Mouse (Mus musculus) forebrain, embryonic 15.5 days (tissue): ENCODE measurements around the gene Ahdc1. TPM values are rescaled to one million over a fixed set of nuclear protein-coding genes. Genes with fewer than 3 reads are reported as not detected.

Experiments used
- ATAC-seq: fragments of 200-750 bp; cut with Nextera tagmentation; replicated peaks from 2 replicates; pipeline ENCODE4 v1.8.0; 2017; ENCODE audit warnings: mild to moderate bottlenecking, moderate TSS enrichment, moderate library complexity
- H3K27ac ChIP-seq: fragments of 300-500 bp; sonication (generic); replicated peaks from 2 replicates; pipeline ENCODE4 v1.5.1; 2015; ENCODE audit warnings: mild to moderate bottlenecking, inconsistent platforms
- H3K27me3 ChIP-seq: fragments of 300-500 bp; sonication (generic); 2 replicates; pipeline ENCODE4 v1.6.1; 2015; ENCODE audit warnings: inconsistent platforms
- H3K36me3 ChIP-seq: fragments of 300-500 bp; sonication (generic); 2 replicates; pipeline ENCODE4 v1.6.1; 2015; ENCODE audit warnings: mild to moderate bottlenecking, inconsistent platforms
- H3K4me1 ChIP-seq: fragments of 300-500 bp; sonication (generic); 2 replicates; pipeline ENCODE4 v1.6.1; 2015; ENCODE audit warnings: inconsistent platforms
- H3K4me2 ChIP-seq: fragments of 300-500 bp; sonication (generic); replicated peaks from 2 replicates; pipeline ENCODE4 v1.6.1; 2015; ENCODE audit warnings: mild to moderate bottlenecking, inconsistent platforms
- H3K4me3 ChIP-seq: fragments of 300-500 bp; sonication (generic); 2 replicates; pipeline ENCODE4 v1.5.1; 2015; ENCODE audit warnings: mild to moderate bottlenecking, inconsistent platforms
- H3K9ac ChIP-seq: fragments of 300-500 bp; sonication (generic); replicated peaks from 2 replicates; pipeline ENCODE4 v1.6.1; 2015; ENCODE audit warnings: mild to moderate bottlenecking, inconsistent platforms
- H3K9me3 ChIP-seq: fragments of 300-500 bp; sonication (generic); 2 replicates; pipeline ENCODE4 v1.6.1; 2016; ENCODE audit warnings: inconsistent platforms
- WGBS: fragments of 180-500 bp; shearing (Covaris S2); methylation state at CpG from one replicate; pipeline ENCODE4 v1.1.7; 2015; ENCODE audit warnings: mixed read lengths; 5-methylcytosine and 5-hydroxymethylcytosine counted together
- polyA plus RNA-seq: library from polyadenylated mRNA; unstranded; fragments of >200 nt; fragmentation: Nextera tagmentation; extraction: Ambion mirVana; gene quantifications from 2 replicates; pipeline ENCODE4 v1.2.1, GENCODE M21; 2015

Ahdc1 gene
- polyA plus RNA-seq, 1 experiment from 2014 or later, result 14.2 TPM

DNA sequence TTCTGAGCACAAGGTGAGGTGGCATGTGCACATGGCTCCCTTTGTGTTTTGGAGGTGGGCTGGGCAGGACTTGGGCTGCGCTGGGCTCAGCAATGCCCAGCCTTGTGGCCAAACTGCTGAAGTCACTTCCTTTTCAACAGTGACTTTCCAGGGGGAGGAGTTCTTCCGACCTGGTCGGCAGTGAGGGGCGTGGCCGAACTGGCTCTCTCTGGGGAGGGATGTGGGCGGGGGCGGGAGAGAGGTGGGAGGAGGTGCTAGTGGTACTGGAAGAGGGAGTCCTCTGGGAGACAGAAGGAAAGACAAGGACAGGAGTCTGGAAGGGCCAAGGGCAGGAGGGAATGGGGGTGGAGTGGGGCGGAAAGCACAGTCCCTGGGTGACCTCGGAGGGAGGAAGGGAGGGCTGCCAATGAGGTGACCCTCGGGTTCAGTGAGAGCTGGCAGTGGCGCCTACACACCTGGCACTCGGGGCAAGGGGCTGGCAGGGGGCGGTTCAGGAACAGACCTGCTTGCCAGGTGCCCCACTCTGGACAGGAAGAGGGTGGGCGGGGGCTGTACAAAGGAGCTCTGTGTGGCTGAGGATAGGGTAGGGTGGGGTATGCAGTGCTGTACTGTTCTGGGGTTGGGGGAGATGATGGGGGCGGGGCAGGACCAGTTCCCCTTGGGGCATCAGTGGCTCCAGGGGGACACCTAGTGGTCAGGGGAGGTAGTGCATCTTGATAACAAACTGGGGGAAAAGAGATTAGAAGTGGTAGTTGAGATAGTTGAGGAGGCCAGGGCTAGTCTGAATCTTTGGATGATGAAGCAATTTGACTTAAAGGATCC, 45.2 kb downstream of the Ahdc1 start:
- Histone ChIP-seq H3K9ac (no peak overlapping the region), H3K36me3 (peaks cover 10% of the 10 kb centered on the region), H3K27ac (peak overlapping the region; percentile 24; the same call in 1 of the 2 replicates), H3K9me3 (no peaks in the 10 kb centered on the region), H3K4me1 (peaks cover 22% of the 10 kb centered on the region), H3K4me2 (no peak overlapping the region), H3K4me3 (no peak overlapping the region), H3K27me3 (no peaks in the 10 kb centered on the region)
- 5% methylated on average over 15 of the region's 15 CpGs for WGBS
- ATAC-seq, result peak; percentile 76; the same call in 1 of the 2 replicates

DNA sequence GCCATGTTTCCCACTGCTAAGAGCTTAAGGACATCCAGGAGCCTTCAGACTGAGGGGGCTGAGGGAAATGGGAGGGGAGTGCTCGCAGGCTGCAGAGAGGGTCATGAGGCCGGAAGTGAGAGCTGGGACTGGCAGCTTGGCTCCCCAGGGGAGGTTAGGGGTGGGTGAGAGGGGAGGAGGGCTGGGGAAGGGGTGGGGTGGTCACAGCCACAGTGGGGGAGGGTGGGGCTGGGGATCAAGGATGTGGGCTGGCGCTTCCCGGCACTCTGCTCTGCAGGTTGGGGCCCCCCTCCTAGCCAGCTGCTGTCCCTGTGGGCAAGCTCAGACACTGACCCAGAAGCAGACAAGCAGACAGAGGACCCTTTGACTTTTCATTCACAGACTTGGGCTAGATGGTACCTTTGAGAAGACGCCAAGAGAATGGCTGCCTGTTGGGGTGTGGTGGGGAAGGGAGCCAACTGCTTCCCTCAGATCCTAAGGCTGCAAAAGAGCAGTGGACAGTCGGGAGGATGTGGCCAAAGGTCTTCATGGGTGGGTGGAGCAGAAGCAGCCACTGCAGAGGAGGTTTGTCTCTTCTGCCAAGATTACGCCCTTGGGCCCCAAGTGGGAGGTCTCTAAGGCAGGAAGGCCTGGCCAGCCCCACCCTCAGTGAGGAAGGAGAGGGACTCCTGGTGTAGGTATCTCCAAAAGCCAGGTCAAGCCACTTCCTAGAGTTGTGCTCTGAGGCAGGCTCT, 46.5 kb downstream of the Ahdc1 start:
- 45% methylated on average over 7 of the region's 7 CpGs for WGBS
- no peak for ATAC-seq
- H3K27ac ChIP-seq, result no peak overlapping the region
- H3K9me3 ChIP-seq, result no peaks in the 10 kb centered on the region
- H3K4me2 ChIP-seq, result no peak overlapping the region
- peaks cover 9% of the 10 kb centered on the region; the same call in 1 of the 2 replicates for H3K4me1 ChIP-seq
- H3K27me3 ChIP-seq, result no peaks in the 10 kb centered on the region
- no peak overlapping the region for H3K9ac ChIP-seq
- peaks cover 23% of the 10 kb centered on the region for H3K36me3 ChIP-seq
- no peak overlapping the region for H3K4me3 ChIP-seq

DNA sequence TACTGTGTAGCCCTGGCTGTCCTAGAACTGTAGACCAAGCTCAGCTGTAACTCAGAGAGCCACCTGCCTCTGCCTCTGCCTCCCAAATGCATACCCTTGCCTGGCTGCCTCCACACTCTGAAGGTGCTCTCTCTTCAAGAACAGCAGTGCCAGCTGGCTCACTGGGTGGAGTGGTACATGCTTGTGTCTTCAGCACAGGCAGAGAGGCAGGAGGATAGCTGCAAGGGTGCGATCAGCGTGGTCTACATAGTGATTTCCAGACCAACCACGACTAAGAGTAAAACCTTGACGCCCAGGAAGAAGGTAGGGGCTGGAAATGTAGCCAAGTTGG, 47.0 kb downstream of the Ahdc1 start:
- H3K4me3 ChIP-seq, result no peak overlapping the region
- 94% methylated on average over 4 of the region's 4 CpGs for WGBS
- no peaks in the 10 kb centered on the region for H3K9me3 ChIP-seq
- H3K27me3 ChIP-seq, result no peaks in the 10 kb centered on the region
- H3K27ac ChIP-seq, result no peak overlapping the region
- peaks cover 28% of the 10 kb centered on the region for H3K36me3 ChIP-seq
- ATAC-seq, result no peak
- H3K4me2 ChIP-seq, result no peak overlapping the region
- no peak overlapping the region for H3K9ac ChIP-seq
- peaks cover 9% of the 10 kb centered on the region; the same call in 1 of the 2 replicates for H3K4me1 ChIP-seq

DNA sequence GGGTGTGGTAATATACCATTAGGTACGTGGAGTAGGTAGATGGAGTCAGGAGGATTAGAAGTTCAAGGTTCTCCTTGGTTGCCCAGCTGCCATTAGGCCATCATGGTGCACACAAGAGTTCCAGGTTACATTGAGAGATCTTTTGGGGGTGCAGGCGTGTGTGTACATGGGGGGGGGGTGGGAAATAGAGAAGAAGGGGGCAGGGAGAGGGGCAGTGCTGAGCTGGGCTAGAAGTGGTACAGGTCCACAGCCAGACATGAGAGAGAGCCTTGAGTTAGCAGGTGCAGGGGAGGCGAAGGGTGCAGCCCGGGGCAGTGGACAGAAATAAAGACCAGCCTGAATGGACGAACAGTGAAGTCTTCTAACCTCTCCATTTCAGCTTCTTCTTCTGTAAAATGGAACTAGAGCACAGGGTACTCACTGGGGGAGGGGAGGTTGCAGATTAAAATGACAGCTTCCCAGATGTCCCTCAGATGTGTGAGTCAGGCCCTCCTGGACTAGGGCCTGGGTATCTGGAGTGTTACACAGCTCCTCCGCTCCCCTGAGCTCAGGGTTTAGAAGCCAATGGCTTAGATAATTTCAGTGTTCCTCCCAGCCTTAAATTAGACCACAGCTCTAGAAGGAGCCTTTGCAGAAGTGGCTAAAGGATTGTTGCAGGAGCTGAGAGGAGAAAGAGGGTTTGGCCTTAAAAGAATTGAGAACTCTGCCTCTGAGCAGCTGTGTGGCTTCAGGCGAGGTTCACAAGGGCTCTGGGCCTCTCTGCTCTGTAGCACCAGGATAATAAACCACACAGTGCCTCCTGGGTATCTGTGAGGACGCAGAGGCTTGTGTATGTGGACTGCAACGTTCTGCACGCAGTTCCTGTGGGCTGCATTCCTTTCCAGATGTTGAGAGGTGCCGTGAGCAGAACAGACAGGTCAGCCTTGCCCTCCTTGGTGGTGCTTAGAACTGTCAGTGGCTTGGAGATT, 47.7 kb downstream of the Ahdc1 start:
- Histone ChIP-seq H3K9ac (no peak overlapping the region), H3K4me1 (peaks cover 9% of the 10 kb centered on the region; the same call in 1 of the 2 replicates), H3K4me3 (no peak overlapping the region), H3K27me3 (no peaks in the 10 kb centered on the region), H3K36me3 (peaks cover 35% of the 10 kb centered on the region), H3K9me3 (no peaks in the 10 kb centered on the region), H3K27ac (no peak overlapping the region), H3K4me2 (no peak overlapping the region)
- no peak for ATAC-seq
- WGBS, result 79% methylated on average over 11 of the region's 11 CpGs

DNA sequence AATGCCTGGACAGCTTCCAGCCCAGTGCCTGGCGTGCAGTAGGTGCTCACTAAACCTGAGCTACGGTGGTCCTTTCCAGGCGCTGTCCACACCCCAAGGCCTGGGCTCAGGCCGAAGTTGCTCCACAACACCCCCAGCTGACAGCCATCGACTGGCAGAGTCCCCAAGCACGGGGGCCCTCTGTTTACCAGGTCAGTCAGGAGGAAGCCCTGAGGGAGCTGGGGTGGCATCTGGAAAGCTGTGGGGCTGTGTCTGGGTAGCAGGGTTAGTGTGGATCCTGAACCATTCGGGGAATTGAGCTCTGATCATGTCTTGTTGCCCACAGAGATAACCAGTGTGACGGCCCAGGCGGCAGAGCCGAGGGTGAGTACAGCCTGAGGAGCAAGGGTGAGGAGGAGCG, 49.6 kb downstream of the Ahdc1 start:
- WGBS, result 94% methylated on average over 11 of the region's 11 CpGs
- Histone ChIP-seq H3K9ac (no peak overlapping the region), H3K36me3 (peaks cover 54% of the 10 kb centered on the region), H3K27ac (no peak overlapping the region), H3K4me1 (peaks cover 9% of the 10 kb centered on the region; the same call in 1 of the 2 replicates), H3K4me3 (no peak overlapping the region), H3K4me2 (no peak overlapping the region), H3K27me3 (no peaks in the 10 kb centered on the region), H3K9me3 (no peaks in the 10 kb centered on the region)
- no peak for ATAC-seq

DNA sequence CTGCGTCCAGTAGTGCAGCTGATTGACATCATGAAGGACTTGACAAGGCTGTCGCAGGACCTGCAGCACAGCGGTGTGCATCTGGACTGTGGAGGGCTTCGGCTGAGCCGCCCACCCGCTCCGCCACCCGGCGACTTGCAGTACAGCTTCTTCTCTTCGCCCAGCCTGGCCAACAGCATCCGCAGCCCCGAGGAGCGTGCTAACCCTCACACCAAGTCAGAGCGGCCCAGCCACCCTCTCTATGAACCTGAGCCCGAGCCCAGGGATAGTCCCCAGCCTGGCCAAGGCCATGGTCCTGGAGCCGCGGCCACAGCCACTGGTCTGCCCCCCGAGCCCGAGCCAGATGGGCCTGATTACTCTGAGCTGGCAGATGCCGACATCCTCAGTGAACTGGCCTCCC, 50.7 kb downstream of the Ahdc1 start:
- H3K36me3 ChIP-seq, result peaks cover 61% of the 10 kb centered on the region
- WGBS, result 92% methylated on average over 20 of the region's 20 CpGs
- H3K4me2 ChIP-seq, result no peak overlapping the region
- no peaks in the 10 kb centered on the region for H3K9me3 ChIP-seq
- no peak for ATAC-seq
- H3K9ac ChIP-seq, result no peak overlapping the region
- no peak overlapping the region for H3K27ac ChIP-seq
- H3K4me1 ChIP-seq, result peaks cover 3% of the 10 kb centered on the region; the same call in 1 of the 2 replicates
- no peaks in the 10 kb centered on the region for H3K27me3 ChIP-seq
- H3K4me3 ChIP-seq, result no peak overlapping the region

- no peak overlapping the region for H3K4me2 ChIP-seq
- no peak overlapping the region for H3K4me3 ChIP-seq
- ATAC-seq, result no peak
- H3K4me1 ChIP-seq, result peaks cover under 1% of the 10 kb centered on the region; the same call in 1 of the 2 replicates
- no peaks in the 10 kb centered on the region for H3K27me3 ChIP-seq
- 93% methylated on average over 14 of the region's 14 CpGs for WGBS
- H3K9me3 ChIP-seq, result no peaks in the 10 kb centered on the region
- peaks cover 66% of the 10 kb centered on the region for H3K36me3 ChIP-seq
- no peak overlapping the region for H3K9ac ChIP-seq
- H3K27ac ChIP-seq, result no peak overlapping the region
Observed at GRCm38 (mm10) chr4:133062286-133062685, 51.2 kb downstream of the Ahdc1 start.

GRCm38 (mm10) chr4:133063203-133063602, 52.1 kb downstream of the Ahdc1 start:
- Histone ChIP-seq H3K9me3 (no peaks in the 10 kb centered on the region), H3K27me3 (no peaks in the 10 kb centered on the region), H3K27ac (no peak overlapping the region), H3K4me2 (no peak overlapping the region), H3K36me3 (peaks cover 66% of the 10 kb centered on the region), H3K9ac (no peak overlapping the region), H3K4me1 (peaks cover 6% of the 10 kb centered on the region), H3K4me3 (no peak overlapping the region)
- no peak for ATAC-seq
- WGBS, result 97% methylated on average over 18 of the region's 18 CpGs

DNA sequence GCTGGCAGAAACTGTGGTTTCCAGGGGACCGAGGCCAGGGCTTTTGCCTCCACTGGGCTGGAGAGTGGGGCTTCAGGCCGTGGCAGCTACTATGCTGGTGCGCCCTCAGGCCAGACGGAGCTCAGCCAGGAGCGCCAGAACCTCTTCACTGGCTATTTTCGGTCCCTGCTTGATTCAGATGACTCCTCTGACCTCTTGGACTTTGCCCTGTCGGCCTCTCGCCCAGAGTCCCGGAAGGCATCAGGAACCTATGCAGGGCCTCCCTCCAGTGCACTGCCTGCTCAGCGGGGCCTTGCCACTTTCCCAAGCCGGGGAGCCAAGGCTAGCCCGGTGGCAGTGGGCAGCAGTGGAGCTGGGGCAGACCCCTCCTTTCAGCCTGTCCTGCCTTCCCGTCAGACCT, 52.7 kb downstream of the Ahdc1 start:
- no peak for ATAC-seq
- no peaks in the 10 kb centered on the region for H3K9me3 ChIP-seq
- H3K36me3 ChIP-seq, result peaks cover 66% of the 10 kb centered on the region
- no peak overlapping the region for H3K4me2 ChIP-seq
- peaks cover 12% of the 10 kb centered on the region for H3K4me1 ChIP-seq
- no peak overlapping the region for H3K9ac ChIP-seq
- no peak overlapping the region for H3K27ac ChIP-seq
- no peaks in the 10 kb centered on the region for H3K27me3 ChIP-seq
- no peak overlapping the region for H3K4me3 ChIP-seq
- WGBS, result 91% methylated on average over 13 of the region's 13 CpGs

DNA sequence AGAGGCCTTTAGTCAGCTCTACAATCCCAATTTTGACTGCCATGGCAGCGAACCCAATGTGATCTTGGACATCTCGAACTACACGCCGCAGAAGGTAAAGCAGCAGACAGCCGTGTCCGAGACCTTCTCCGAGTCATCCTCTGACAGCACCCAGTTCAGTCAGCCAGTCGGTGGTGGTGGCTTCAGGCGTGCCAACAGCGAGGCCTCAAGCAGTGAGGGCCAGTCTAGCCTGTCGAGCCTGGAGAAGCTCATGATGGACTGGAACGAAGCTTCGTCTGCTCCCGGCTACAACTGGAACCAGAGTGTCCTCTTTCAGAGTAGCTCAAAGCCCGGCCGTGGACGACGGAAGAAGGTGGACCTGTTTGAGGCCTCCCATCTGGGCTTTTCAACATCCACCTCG, 53.7 kb downstream of the Ahdc1 start:
- H3K27me3 ChIP-seq, result no peaks in the 10 kb centered on the region
- no peak overlapping the region for H3K27ac ChIP-seq
- ATAC-seq, result no peak
- H3K9ac ChIP-seq, result no peak overlapping the region
- H3K9me3 ChIP-seq, result no peaks in the 10 kb centered on the region
- H3K4me2 ChIP-seq, result no peak overlapping the region
- peaks cover 66% of the 10 kb centered on the region for H3K36me3 ChIP-seq
- H3K4me1 ChIP-seq, result peaks cover 17% of the 10 kb centered on the region
- 95% methylated on average over 19 of the region's 19 CpGs for WGBS
- H3K4me3 ChIP-seq, result no peak overlapping the region

DNA sequence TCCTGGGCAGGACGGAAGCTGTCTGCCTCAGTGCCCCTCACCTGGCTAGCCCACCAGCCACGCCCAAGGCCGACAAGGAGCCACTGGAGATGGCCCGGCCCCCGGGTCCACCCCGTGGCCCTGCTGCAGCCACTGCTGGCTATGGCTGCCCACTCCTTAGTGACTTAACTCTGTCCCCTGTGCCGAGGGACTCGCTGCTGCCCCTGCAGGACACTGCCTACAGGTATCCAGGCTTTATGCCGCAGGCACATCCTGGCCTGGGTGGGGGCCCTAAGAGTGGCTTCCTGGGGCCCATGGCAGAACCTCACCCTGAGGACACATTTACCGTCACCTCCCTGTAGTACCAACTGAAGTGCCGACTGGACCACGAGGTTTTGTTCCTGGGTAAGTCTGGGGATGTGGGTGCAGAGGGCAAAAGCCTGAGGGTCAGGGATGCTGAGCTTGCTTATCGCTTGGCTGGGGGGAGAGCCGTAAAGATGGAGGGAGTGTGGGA, 54.9 kb downstream of the Ahdc1 start:
- WGBS, result 94% methylated on average over 14 of the region's 14 CpGs
- Histone ChIP-seq H3K9ac (no peak overlapping the region), H3K4me1 (peaks cover 20% of the 10 kb centered on the region), H3K27ac (no peak overlapping the region), H3K27me3 (no peaks in the 10 kb centered on the region), H3K4me3 (no peak overlapping the region), H3K4me2 (no peak overlapping the region), H3K36me3 (peaks cover 59% of the 10 kb centered on the region), H3K9me3 (no peaks in the 10 kb centered on the region)
- no peak for ATAC-seq
